Mouse (Mus musculus): Measurements from ENCODE around the gene Gsta2.
"Not testable (repeated sequence)": the region's sequence is repeated elsewhere in the genome, so short reads cannot be mapped to it uniquely, and the experiment has no call there.

Gsta2 gene

GRCm38 (mm10) chr9:78365850-78366544 is 10.4 kb upstream of the Gsta2 start:
- no peak for DNase-seq (ENCODE audit: low read depth, low spot score)

GRCm38 (mm10) chr9:78364701-78365100 is 9.1 kb upstream of the Gsta2 start:
- no peak for DNase-seq (ENCODE audit: low read depth, low spot score)

GRCm38 (mm10) chr9:78363374-78363773 is 7.8 kb upstream of the Gsta2 start:
- no peak for DNase-seq (ENCODE audit: low read depth, low spot score)

GRCm38 (mm10) chr9:78360484-78360872 is 4.9 kb upstream of the Gsta2 start:
- no peak for DNase-seq (ENCODE audit: low read depth, low spot score)

GRCm38 (mm10) chr9:78359750-78360483 is 4.3 kb upstream of the Gsta2 start:
- DNase-seq (ENCODE audit: low read depth, low spot score): no peak

- DNase-seq (ENCODE audit: low read depth, low spot score): peak; percentile 82
Observed at GRCm38 (mm10) chr9:78358053-78358452, 2.5 kb upstream of the Gsta2 start.

DNA sequence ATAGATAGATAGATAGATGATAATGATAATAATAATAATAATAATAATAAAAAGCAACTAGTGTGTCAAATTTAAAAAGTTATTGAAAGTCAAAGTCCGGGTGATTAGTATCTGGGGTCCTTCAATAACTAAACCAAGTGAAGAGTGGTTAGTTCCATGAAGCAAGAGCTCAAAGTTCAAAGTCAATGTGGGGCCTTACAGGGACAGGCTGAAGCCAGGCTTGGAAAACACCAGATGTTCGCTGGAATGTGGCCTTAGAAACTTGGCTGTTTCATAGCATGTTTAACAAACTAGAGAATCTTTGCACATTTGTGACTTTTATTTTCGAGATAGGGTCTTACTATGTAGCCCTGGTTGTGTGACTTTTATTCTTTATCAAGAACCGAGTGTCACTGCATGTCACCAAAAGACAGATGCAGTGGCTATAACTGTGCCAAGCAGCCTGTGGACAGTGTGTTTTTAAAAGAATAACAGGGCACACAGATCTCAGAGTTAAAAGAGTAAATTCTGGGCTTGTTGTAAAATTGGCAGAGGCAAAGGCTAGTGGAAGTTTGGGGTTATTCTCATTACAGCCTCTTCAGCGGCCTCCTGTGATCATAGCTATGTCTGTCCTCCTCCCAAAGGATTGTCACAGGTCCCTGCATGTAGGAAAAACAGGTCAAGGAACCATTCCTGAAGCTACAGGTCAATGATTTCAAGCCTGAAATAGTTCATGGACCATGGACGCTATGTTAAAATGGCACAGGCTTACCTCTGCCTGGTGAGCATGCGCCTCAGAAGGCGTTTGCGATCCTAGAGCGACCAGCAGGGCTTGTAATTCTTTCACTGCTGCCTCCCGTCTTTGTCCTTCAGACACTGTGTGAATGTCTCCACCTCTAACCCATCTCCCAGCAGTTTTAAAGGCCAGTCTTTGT is 666 bp downstream of the Gsta2 start:
- DNase-seq (ENCODE audit: low read depth, low spot score): no peak

GRCm38 (mm10) chr9:78351504-78352220 is 3.9 kb downstream of the Gsta2 start:
- no peak for DNase-seq (ENCODE audit: low read depth, low spot score)

GRCm38 (mm10) chr9:78350007-78350406 is 5.6 kb downstream of the Gsta2 start:
- not testable (repeated sequence) for DNase-seq (ENCODE audit: low read depth, low spot score)

DNA sequence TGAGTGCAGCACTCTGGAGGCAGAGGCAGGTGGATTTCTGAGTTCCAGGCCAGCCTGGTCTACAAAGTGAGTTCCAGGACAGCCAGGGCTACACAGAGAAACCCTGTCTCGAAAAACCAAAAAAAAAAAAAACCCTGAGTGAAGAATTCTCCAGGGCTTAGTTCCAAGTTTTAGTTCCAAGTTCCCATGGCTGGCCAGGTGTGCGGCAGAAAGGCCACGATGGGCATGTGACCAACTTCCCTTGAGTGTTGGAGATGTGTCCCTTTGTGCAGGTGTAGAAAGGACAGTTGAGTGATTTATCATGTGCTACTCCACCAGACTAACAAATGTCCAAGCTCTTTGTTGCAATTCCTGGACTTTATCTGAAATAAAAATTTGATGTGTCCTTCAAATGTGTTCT is 6.4 kb downstream of the Gsta2 start:
- DNase-seq (ENCODE audit: low read depth, low spot score): not testable (repeated sequence)

GRCm38 (mm10) chr9:78348206-78349004 is 7.2 kb downstream of the Gsta2 start:
- not testable (repeated sequence) for DNase-seq (ENCODE audit: low read depth, low spot score)

- no peak for DNase-seq (ENCODE audit: low read depth, low spot score)
Observed at GRCm38 (mm10) chr9:78347004-78347403, 8.6 kb downstream of the Gsta2 start.

DNA sequence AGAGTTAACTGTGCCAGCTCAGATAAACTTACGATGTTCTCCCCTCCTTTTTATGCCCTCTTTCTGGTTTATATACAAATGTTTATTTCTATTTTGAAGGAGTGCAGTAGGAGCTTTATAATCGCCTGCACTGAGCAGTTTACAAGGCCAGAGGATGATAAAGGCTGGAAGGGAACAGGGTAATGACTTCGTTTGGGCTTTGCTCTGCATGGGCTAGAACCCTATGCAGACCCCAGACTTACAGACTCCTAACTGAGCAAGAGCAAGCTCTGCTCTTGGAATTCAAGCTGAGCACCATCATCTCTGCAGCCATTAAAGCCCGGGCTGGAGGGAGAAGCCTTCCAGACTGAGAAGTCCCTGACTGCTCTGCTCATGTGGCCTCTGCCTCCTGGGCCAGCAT is 10.4 kb downstream of the Gsta2 start:
- DNase-seq (ENCODE audit: low read depth, low spot score): not testable (repeated sequence)

GRCm38 (mm10) chr9:78343055-78343454 is 12.5 kb downstream of the Gsta2 start:
- DNase-seq (ENCODE audit: low read depth, low spot score): not testable (repeated sequence)

GRCm38 (mm10) chr9:78342494-78342893 is 13.1 kb downstream of the Gsta2 start:
- DNase-seq (ENCODE audit: low read depth, low spot score): not testable (repeated sequence)

DNA sequence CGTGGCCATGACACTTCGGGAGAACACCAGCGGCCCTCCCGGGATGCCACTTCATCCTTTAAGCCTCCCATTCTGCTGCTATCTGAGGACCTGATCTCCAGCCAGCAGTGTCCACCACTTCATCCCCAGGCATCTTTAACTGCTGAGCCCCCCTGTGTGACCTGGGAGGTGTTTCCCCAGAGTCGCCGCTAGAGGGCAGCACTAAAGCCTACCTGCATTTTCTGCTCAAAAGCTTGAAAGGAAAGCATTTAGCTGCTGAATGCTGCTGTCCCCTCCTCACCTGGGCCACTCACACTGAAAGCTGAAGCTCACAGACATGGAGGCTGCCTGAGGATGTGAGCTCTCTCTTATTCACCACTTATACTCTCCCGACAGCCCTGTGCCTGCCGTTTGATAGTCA is 15.3 kb downstream of the Gsta2 start:
- peak; percentile 59 for DNase-seq (ENCODE audit: low read depth, low spot score)

GRCm38 (mm10) chr9:78337050-78337449 is 18.5 kb downstream of the Gsta2 start:
- DNase-seq (ENCODE audit: low read depth, low spot score): not testable (repeated sequence)

GRCm38 (mm10) chr9:78327289-78327688 is 28.3 kb downstream of the Gsta2 start, which contains the start of gene Omt2b:
Gene Omt2b (plus strand): TSS chr9:78327589.
- DNase-seq (ENCODE audit: low read depth, low spot score): not testable (repeated sequence)

DNA sequence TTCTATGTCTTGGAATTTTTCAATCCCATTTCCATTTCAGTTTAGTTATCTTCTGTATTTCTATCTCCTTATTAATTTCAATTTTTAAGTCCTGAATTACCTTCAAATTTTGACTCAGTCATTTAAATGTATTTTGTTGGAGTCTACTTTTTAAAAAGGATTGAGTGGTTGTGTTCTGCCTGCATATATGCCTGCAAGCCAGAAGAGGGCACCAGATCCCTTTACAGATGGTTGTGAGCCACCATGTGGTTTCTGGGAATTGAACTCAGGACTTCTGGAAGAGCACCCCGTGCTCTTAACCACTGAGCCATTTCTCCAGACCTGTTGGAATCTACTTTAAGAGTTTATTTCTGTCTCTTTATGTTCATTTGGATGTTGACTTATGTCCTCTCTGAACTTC is 36.1 kb downstream of the Gsta2 start:
- DNase-seq (ENCODE audit: low read depth, low spot score): no peak

- DNase-seq (ENCODE audit: low read depth, low spot score): no peak
Observed at GRCm38 (mm10) chr9:78314696-78315095, 40.9 kb downstream of the Gsta2 start, which contains the start of gene Omt2a. Gene Omt2a (minus strand): TSS chr9:78314796.

Data from mesoderm, embryonic 11.5 days (tissue).